ENCODE assay signal across 8 mouse cellular contexts in the genomic region with DNA sequence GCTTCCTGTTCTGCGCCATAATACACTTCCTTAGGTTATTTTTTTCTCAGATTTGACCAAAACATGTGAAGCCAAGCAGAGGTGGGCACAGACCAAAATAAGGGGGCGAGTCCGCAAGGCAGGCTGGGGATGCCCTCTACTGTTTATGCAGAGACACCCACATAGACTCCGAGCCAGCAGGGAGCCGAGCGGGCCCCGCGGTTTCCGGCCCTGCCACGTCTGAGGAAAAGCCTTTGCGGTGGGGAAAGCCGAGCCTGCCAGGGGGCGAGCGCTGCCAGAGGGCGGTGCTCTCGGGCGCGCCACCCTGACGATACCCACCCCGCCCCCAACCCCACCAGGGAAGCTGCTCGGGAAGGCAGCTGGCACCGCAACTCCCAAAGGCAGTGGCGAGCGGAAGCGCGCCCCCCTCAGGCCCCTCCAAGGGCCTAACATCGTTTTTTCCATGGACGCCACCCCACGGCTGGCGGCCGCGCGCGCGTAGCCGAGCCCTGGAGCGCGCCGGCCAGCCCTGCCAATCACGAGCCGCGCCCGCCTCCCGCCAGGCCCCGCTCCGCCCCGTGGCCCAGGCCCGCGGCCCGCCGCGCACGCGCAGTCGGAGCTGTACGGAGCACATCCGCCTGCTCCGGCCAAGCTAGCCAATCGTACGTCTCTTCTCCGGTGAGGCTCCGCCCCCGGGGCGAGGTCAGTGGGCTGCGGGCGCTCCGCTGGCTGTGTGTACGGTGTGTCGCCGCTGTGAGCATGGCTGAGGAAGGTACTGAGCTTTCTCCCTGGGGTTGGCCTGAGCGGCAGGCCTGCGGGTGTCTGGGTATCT. TPM values are rescaled to one million over a fixed set of nuclear protein-coding genes. Genes with fewer than 3 reads are reported as not detected.
DNase-seq lines count a peak whose midpoint lies in the region; ATAC-seq lines count a peak whose summit lies in the region.

TSS of gene Sfr1 (plus strand) at position 612 of the 811 bp plus-strand sequence.

- peak; percentile 99 to 100 for DNase-seq in adrenal gland, adult (ENCODE audit: inconsistent age in 2 of 2, low spot score in 1 of 2)
- peak; percentile 97 for DNase-seq in embryo, embryonic 10.5 days (ENCODE audit: low spot score)
- DNase-seq in gastrocnemius, postnatal 14 days = peak; percentile 100
- DNase-seq in left cerebral cortex, postnatal 10 days (ENCODE audit: extremely low spot score in 1 of 2, low spot score in 2 of 2) = peak; percentile 98 to 100
- peak; percentile 100 for DNase-seq in right cerebral cortex, postnatal 25 days
- peak; percentile 99 to 100 for DNase-seq in urinary bladder, postnatal 4 days (ENCODE audit: low spot score in 2 of 2)

- ATAC-seq in inflammation-experienced regulatory T-cells, adult 6 months = peak; percentile 82
- ATAC-seq in megakaryocyte-erythroid progenitor cell, adult 5-6 weeks (replicated peaks; ENCODE audit: low FRiP score, low TSS enrichment, poor library complexity, severe bottlenecking) = peak; percentile 97

- intact Hi-C loops in gastrocnemius, postnatal 14 days (cut with DNase I; ENCODE audit: low total_unique reads) = no loop called here
- intact Hi-C loops in left cerebral cortex, postnatal 10 days (cut with DNase I) = loop anchor here (5.0 kb wide), 2 partner anchors 49 to 224 kb away; no protein-coding TSS in a partner anchor

RNA-seq across cellular contexts. Expression of gene Sfr1, which starts in this region (rescaled TPM):
- 10 to 100 TPM; 75.8 to 80.2 TPM for total RNA-seq in gastrocnemius, postnatal 14 days (2021)
- polyA plus RNA-seq in inflammation-experienced regulatory T-cells, adult 6 months (2017; shearing (Covaris generic)) = 100 to 1,000 TPM; 140 to 178 (median 146) TPM
- 100 to 1,000 TPM; 101 to 111 TPM for total RNA-seq in left cerebral cortex, postnatal 10 days (2021)
- total RNA-seq in megakaryocyte-erythroid progenitor cell, adult 5-6 weeks (2014; fragmentation: Nextera tagmentation) = 83.7 and 88.8 TPM in 2 replicates
- total RNA-seq in megakaryocyte-erythroid progenitor cell, adult 5-6 weeks (2017) = 154 and 178 TPM in 2 replicates

Comparison
In these comparisons a context has a peak if more than half of its experiments do, and no peak if none do; other contexts are left out.
1. Peak in every context shown above with its lines: DNase-seq and ATAC-seq.